Mouse (Mus musculus): Measurements from ENCODE around the gene Rftn1.
"Not testable (repeated sequence)": the region's sequence is repeated elsewhere in the genome, so short reads cannot be mapped to it uniquely, and the experiment has no call there.

The Rftn1 gene

GRCm38 (mm10) chr17:50125245-50125798, 65.2 kb downstream of the Rftn1 start:
- DNase-seq, result no peak

- no peak for DNase-seq
Observed at GRCm38 (mm10) chr17:50124708-50125107, 65.8 kb downstream of the Rftn1 start.

- DNase-seq, result no peak
Observed at GRCm38 (mm10) chr17:50122555-50122954, 67.9 kb downstream of the Rftn1 start.

GRCm38 (mm10) chr17:50120098-50120497, 70.4 kb downstream of the Rftn1 start:
- no peak for DNase-seq

GRCm38 (mm10) chr17:50117461-50117860, 73.0 kb downstream of the Rftn1 start:
- DNase-seq, result no peak

- no peak for DNase-seq
Observed at GRCm38 (mm10) chr17:50116980-50117379, 73.5 kb downstream of the Rftn1 start.

GRCm38 (mm10) chr17:50116401-50116800, 74.1 kb downstream of the Rftn1 start:
- DNase-seq, result not testable (repeated sequence)

GRCm38 (mm10) chr17:50115716-50116115, 74.8 kb downstream of the Rftn1 start:
- DNase-seq, result not testable (repeated sequence)

GRCm38 (mm10) chr17:50114659-50115058, 75.8 kb downstream of the Rftn1 start:
- DNase-seq, result no peak

- DNase-seq, result no peak
Observed at GRCm38 (mm10) chr17:50110650-50111415, 79.6 kb downstream of the Rftn1 start.

- DNase-seq, result no peak
Observed at GRCm38 (mm10) chr17:50106811-50107210, 83.7 kb downstream of the Rftn1 start.

- DNase-seq, result no peak
Observed at GRCm38 (mm10) chr17:50104131-50104530, 86.3 kb downstream of the Rftn1 start.

GRCm38 (mm10) chr17:50101416-50101815, 89.1 kb downstream of the Rftn1 start:
- no peak for DNase-seq

GRCm38 (mm10) chr17:50100070-50100469, 90.4 kb downstream of the Rftn1 start:
- no peak for DNase-seq

- no peak for DNase-seq
Observed at GRCm38 (mm10) chr17:50099378-50099777, 91.1 kb downstream of the Rftn1 start.

GRCm38 (mm10) chr17:50098297-50098696, 92.2 kb downstream of the Rftn1 start:
- DNase-seq, result no peak

- DNase-seq, result no peak
Observed at GRCm38 (mm10) chr17:50097831-50098230, 92.6 kb downstream of the Rftn1 start.

- DNase-seq, result no peak
Observed at GRCm38 (mm10) chr17:50096305-50096704, 94.2 kb downstream of the Rftn1 start.

GRCm38 (mm10) chr17:50094596-50094995, 95.9 kb downstream of the Rftn1 start:
- no peak for DNase-seq

- DNase-seq, result no peak
Observed at GRCm38 (mm10) chr17:50094077-50094476, 96.4 kb downstream of the Rftn1 start.

GRCm38 (mm10) chr17:50093356-50093755, 97.1 kb downstream of the Rftn1 start:
- DNase-seq, result no peak

- DNase-seq, result no peak
Observed at GRCm38 (mm10) chr17:50092848-50093247, 97.6 kb downstream of the Rftn1 start.

- DNase-seq, result no peak
Observed at GRCm38 (mm10) chr17:50091829-50092228, 98.6 kb downstream of the Rftn1 start.

GRCm38 (mm10) chr17:50089725-50090124, 100.7 kb downstream of the Rftn1 start:
- no peak for DNase-seq

- DNase-seq, result no peak
Observed at GRCm38 (mm10) chr17:50088054-50088453, 102.4 kb downstream of the Rftn1 start.
